Mouse (Mus musculus) hindbrain, embryonic 13.5 days (tissue): ENCODE measurements around the gene Crp. TPM values are rescaled to one million over a fixed set of nuclear protein-coding genes. Genes with fewer than 3 reads are reported as not detected.

ENCODE experiments used
- ATAC-seq: fragments of 200-750 bp; cut with Nextera tagmentation; 2 replicates; pipeline ENCODE4 v1.8.0; 2017; ENCODE audit warnings: moderate TSS enrichment; ENCODE audit not compliant: low FRiP score
- H3K27ac ChIP-seq: fragments of 300-500 bp; sonication (generic); 2 replicates; pipeline ENCODE4 v1.5.1; 2015; ENCODE audit warnings: inconsistent platforms, mild to moderate bottlenecking, moderate library complexity
- H3K27me3 ChIP-seq: fragments of 300-500 bp; sonication (generic); 2 replicates; pipeline ENCODE4 v1.6.1; 2015; ENCODE audit warnings: mild to moderate bottlenecking, inconsistent platforms
- H3K36me3 ChIP-seq: fragments of 300-500 bp; sonication (generic); 2 replicates; pipeline ENCODE4 v1.6.1; 2015; ENCODE audit warnings: mild to moderate bottlenecking, inconsistent platforms
- H3K4me1 ChIP-seq: fragments of 300-500 bp; sonication (generic); replicated peaks from 2 replicates; pipeline ENCODE4 v1.6.1; 2015; ENCODE audit warnings: inconsistent platforms
- H3K4me2 ChIP-seq: fragments of 300-500 bp; sonication (generic); 2 replicates; pipeline ENCODE4 v1.6.1; 2015; ENCODE audit warnings: inconsistent platforms, mild to moderate bottlenecking, moderate library complexity
- H3K4me3 ChIP-seq: fragments of 300-500 bp; sonication (generic); 2 replicates; pipeline ENCODE4 v1.5.1; 2015; ENCODE audit warnings: mild to moderate bottlenecking, inconsistent platforms
- H3K9ac ChIP-seq: fragments of 300-500 bp; sonication (generic); 2 replicates; pipeline ENCODE4 v1.6.1; 2015; ENCODE audit warnings: mild to moderate bottlenecking, inconsistent platforms
- H3K9me3 ChIP-seq: fragments of 300-500 bp; sonication (generic); 2 replicates; pipeline ENCODE4 v1.6.1; 2016; ENCODE audit warnings: inconsistent platforms
- WGBS: fragments of 180-500 bp; shearing (Covaris S2); methylation state at CpG from one replicate; pipeline ENCODE4 v1.1.7; 2015; 5-methylcytosine and 5-hydroxymethylcytosine counted together
- polyA plus RNA-seq: library from polyadenylated mRNA; unstranded; fragments of >200 nt; fragmentation: Nextera tagmentation; extraction: Ambion mirVana; gene quantifications from 2 replicates; pipeline ENCODE4 v1.2.1, GENCODE M21; 2015

Gene Crp
- polyA plus RNA-seq, 1 experiment from 2014 or later: 0.09 TPM

- 72% methylated on average over 7 of the region's 7 CpGs for WGBS
- no peak overlapping the region for H3K9ac ChIP-seq
- no peak for ATAC-seq
- H3K36me3 ChIP-seq: no peaks in the 10 kb centered on the region
- H3K4me3 ChIP-seq: no peak overlapping the region
- no peaks in the 10 kb centered on the region for H3K4me1 ChIP-seq
- no peak overlapping the region for H3K4me2 ChIP-seq
- no peaks in the 10 kb centered on the region for H3K9me3 ChIP-seq
- H3K27ac ChIP-seq: no peak overlapping the region
- H3K27me3 ChIP-seq: no peaks in the 10 kb centered on the region
Measured at GRCm38 (mm10) chr1:172755151-172755550, 57.3 kb downstream of the Crp start.

DNA sequence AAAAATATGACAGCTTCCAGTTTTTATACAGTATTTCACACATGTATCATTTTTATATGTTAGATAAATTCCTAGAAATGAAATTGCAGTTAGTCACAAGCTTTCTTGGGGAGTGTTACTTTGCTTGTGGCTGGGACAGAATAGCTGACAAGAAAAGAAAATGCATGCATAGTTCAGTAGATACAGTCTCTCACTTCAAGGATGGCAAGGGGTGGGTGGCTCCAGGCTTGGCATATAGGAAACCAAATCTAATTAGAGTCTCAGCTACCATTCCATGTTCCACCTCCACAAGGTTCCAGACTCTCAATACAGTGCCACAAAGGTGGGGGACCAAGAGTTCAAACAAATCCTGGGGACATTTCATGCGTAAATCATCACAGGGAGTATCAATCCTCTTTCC is 61.7 kb downstream of the Crp start:
- WGBS: 71% methylated on average over 1 of the region's 1 CpGs
- H3K4me2 ChIP-seq: no peak overlapping the region
- H3K4me3 ChIP-seq: no peak overlapping the region
- no peaks in the 10 kb centered on the region for H3K9me3 ChIP-seq
- no peak overlapping the region for H3K27ac ChIP-seq
- no peak overlapping the region for H3K9ac ChIP-seq
- no peaks in the 10 kb centered on the region for H3K27me3 ChIP-seq
- no peaks in the 10 kb centered on the region for H3K36me3 ChIP-seq
- H3K4me1 ChIP-seq: no peaks in the 10 kb centered on the region
- no peak for ATAC-seq

DNA sequence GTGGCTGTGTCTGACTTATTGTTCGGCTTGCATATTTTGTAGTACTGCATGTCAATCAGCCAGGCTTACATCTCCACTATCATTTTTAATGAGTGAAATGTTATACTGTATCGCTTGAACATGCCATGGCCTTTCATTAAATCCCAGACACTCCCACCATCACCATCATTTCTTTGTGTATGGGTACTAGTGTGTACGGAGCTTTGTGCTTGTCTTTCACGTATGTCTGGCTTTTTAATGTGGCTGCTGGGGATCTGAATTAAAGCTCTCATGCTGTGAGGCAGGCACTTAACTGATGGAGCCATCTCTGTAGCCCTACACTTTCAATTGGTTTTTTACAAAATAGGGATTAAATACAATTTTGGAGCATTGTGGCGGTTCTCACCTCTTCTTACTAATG is 81.3 kb downstream of the Crp start:
- Histone ChIP-seq H3K27me3 (no peaks in the 10 kb centered on the region), H3K9me3 (no peaks in the 10 kb centered on the region), H3K27ac (no peak overlapping the region), H3K4me3 (no peak overlapping the region), H3K4me2 (no peak overlapping the region), H3K4me1 (no peaks in the 10 kb centered on the region), H3K9ac (no peak overlapping the region), H3K36me3 (no peaks in the 10 kb centered on the region)
- 67% methylated on average over 5 of the region's 5 CpGs for WGBS
- no peak for ATAC-seq

DNA sequence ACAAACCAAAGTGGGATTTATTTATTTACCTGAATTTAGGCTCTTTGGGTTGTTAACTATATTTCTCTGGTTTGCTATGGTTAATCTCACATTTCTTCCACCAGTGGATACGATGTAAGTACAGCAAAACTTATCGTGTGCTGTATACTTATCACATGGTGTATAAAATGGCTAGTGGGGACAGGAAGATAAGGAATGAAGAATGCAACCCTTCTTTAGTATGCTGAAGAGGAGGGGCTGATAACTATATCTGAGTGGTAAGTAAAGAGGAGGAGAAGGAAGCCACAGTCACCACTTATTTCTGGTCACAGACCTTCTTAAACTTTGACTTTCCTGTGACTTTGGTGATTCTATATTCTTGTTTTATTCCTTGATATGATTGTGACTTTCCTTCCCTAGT is 87.5 kb downstream of the Crp start:
- Histone ChIP-seq H3K9ac (no peak overlapping the region), H3K27me3 (no peaks in the 10 kb centered on the region), H3K4me3 (no peak overlapping the region), H3K27ac (no peak overlapping the region), H3K36me3 (no peaks in the 10 kb centered on the region), H3K4me1 (no peaks in the 10 kb centered on the region), H3K9me3 (no peaks in the 10 kb centered on the region), H3K4me2 (no peak overlapping the region)
- no peak for ATAC-seq
- WGBS: 97% methylated on average over 2 of the region's 2 CpGs

- no peaks in the 10 kb centered on the region for H3K27me3 ChIP-seq
- WGBS: 3% methylated on average over 1 of the region's 1 CpGs
- H3K9me3 ChIP-seq: no peaks in the 10 kb centered on the region
- H3K4me3 ChIP-seq: no peak overlapping the region
- ATAC-seq: no peak
- H3K4me2 ChIP-seq: no peak overlapping the region
- H3K27ac ChIP-seq: no peak overlapping the region
- H3K9ac ChIP-seq: no peak overlapping the region
- no peaks in the 10 kb centered on the region for H3K4me1 ChIP-seq
- no peaks in the 10 kb centered on the region for H3K36me3 ChIP-seq
Measured at GRCm38 (mm10) chr1:172785886-172786285, 88.0 kb downstream of the Crp start.

GRCm38 (mm10) chr1:172828975-172829374 is 131.1 kb downstream of the Crp start:
- Histone ChIP-seq H3K36me3 (no peaks in the 10 kb centered on the region), H3K9me3 (no peaks in the 10 kb centered on the region), H3K4me1 (no peaks in the 10 kb centered on the region), H3K27ac (no peak overlapping the region), H3K4me3 (no peak overlapping the region), H3K9ac (no peak overlapping the region), H3K27me3 (no peaks in the 10 kb centered on the region), H3K4me2 (no peak overlapping the region)
- 93% methylated on average over 2 of the region's 2 CpGs for WGBS
- no peak for ATAC-seq

DNA sequence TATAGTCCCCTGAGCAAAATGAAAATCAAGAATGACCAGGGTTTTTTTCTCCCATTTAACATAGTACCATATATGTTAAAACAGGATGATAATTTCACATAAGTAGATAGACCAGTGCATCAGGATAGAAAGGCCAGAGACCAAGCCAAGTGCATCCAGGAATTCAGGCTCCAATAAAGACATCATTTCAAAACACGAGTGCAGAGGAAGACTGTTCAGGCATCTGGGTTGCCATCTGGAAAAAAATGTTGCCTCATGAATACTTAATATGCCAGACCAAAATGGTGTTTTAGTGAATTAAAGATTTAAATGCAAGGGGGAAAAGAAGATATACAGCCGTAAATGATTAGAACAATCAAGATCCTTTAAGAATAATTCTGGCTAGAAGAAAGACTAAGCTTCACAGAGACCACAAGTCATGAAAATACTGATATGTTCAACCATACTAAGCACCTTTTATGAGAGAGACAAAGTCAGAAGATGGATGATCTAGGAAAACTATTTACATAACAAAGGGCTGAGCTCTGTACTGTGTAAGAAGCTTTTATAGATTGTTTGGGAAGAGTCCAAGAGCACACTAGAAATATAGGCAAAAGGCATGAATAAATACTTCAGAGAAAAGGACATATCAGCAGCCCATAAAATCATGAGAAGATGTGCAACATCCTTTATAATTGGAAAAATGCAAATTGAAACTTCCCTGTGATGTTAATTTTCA is 149.3 kb downstream of the Crp start:
- Histone ChIP-seq H3K27me3 (no peaks in the 10 kb centered on the region), H3K4me3 (no peak overlapping the region), H3K27ac (no peak overlapping the region), H3K36me3 (no peaks in the 10 kb centered on the region), H3K9me3 (no peaks in the 10 kb centered on the region), H3K9ac (no peak overlapping the region), H3K4me2 (no peak overlapping the region), H3K4me1 (peaks cover 3% of the 10 kb centered on the region; the same call in 1 of the 2 replicates)
- no peak for ATAC-seq
- WGBS: 32% methylated on average over 2 of the region's 2 CpGs

GRCm38 (mm10) chr1:172848171-172848570 is 150.3 kb downstream of the Crp start:
- H3K4me2 ChIP-seq: no peak overlapping the region
- H3K36me3 ChIP-seq: no peaks in the 10 kb centered on the region
- no peak overlapping the region for H3K9ac ChIP-seq
- H3K27ac ChIP-seq: no peak overlapping the region
- ATAC-seq: no peak
- peaks cover 3% of the 10 kb centered on the region; the same call in 1 of the 2 replicates for H3K4me1 ChIP-seq
- H3K9me3 ChIP-seq: no peaks in the 10 kb centered on the region
- H3K4me3 ChIP-seq: no peak overlapping the region
- 91% methylated on average over 2 of the region's 2 CpGs for WGBS
- no peaks in the 10 kb centered on the region for H3K27me3 ChIP-seq

DNA sequence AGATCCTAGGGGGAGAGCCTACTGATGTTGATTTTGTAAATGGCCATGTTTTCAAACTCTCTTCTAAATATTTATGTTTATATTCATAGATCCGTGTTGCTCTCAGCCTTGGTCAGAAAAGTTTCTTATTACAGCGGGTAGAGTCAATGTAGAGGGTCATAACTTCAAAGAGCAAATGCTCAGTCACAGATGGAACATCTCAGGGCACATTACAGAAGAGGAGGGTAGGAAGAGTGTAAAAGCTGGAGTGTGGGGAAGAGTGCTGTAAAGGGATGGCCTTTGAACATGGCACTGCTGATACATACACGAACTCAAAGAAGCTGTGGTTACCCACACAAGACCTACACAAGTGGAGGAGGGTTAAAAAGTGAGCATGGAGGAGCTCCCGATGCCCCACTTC is 177.4 kb downstream of the Crp start:
- 88% methylated on average over 4 of the region's 4 CpGs for WGBS
- no peak overlapping the region for H3K27ac ChIP-seq
- no peak overlapping the region for H3K4me2 ChIP-seq
- H3K9ac ChIP-seq: no peak overlapping the region
- no peaks in the 10 kb centered on the region for H3K9me3 ChIP-seq
- no peaks in the 10 kb centered on the region for H3K4me1 ChIP-seq
- no peaks in the 10 kb centered on the region for H3K36me3 ChIP-seq
- no peak overlapping the region for H3K4me3 ChIP-seq
- no peak for ATAC-seq
- no peaks in the 10 kb centered on the region for H3K27me3 ChIP-seq

DNA sequence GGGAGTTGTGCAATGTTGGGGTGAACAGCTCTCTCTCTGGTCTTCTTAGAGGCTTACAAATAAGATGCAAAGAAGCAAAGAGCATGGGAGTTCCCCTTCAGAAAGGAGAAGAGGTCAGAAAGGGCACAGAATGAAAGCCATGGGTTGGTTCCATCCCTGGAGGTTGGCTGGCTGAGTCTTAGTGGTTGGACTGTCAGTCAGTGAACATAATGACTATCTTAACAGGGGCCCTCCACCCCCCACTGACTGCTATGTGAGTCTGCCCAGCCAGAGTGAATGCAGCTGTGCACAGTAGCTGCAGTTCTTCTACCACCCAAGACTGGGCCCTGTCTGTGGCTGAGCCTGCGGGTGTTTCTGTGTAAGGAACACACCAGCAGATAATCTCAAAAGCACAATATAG is 178.8 kb downstream of the Crp start:
- Histone ChIP-seq H3K9ac (no peak overlapping the region), H3K4me3 (no peak overlapping the region), H3K27ac (no peak overlapping the region), H3K27me3 (no peaks in the 10 kb centered on the region), H3K4me1 (no peaks in the 10 kb centered on the region), H3K4me2 (no peak overlapping the region), H3K9me3 (no peaks in the 10 kb centered on the region), H3K36me3 (no peaks in the 10 kb centered on the region)
- 59% methylated on average over 1 of the region's 1 CpGs for WGBS
- ATAC-seq: no peak

Other genes starting within 250 kb of the Crp start
- 0.34 TPM in 1 of 2 replicates, not detected in the other for gene Slamf9, start 222.7 kb upstream of the Crp start, polyA plus RNA-seq
- 57.4 and 62.6 TPM in 2 replicates for gene Igsf9, start 216.3 kb upstream of the Crp start, polyA plus RNA-seq
- 67.8 and 72.3 TPM in 2 replicates for gene Tagln2, start 198.0 kb upstream of the Crp start, polyA plus RNA-seq
- 3.7 and 5.2 TPM in 2 replicates for gene Cfap45, start 177.3 kb upstream of the Crp start, polyA plus RNA-seq
- 0.17 and 0.18 TPM in 2 replicates for gene Vsig8, start 142.1 kb upstream of the Crp start, polyA plus RNA-seq
- gene Slamf8, start 107.5 kb upstream of the Crp start, polyA plus RNA-seq: not detected in 2 replicates
- not detected in 2 replicates for gene Fcrl6, start 95.5 kb upstream of the Crp start, polyA plus RNA-seq
- 8.9 and 11.0 TPM in 2 replicates for gene Dusp23, start 65.1 kb upstream of the Crp start, polyA plus RNA-seq
- gene Apcs, start 197.0 kb downstream of the Crp start, polyA plus RNA-seq: not detected in 2 replicates